Mouse (Mus musculus): Measurements from ENCODE around the gene Ranbp3. TPM values are rescaled to one million over a fixed set of nuclear protein-coding genes. Genes with fewer than 3 reads are reported as not detected.

The Ranbp3 gene
- polyA plus RNA-seq, 2 experiments, result 34.2 to 42.9 TPM

DNA sequence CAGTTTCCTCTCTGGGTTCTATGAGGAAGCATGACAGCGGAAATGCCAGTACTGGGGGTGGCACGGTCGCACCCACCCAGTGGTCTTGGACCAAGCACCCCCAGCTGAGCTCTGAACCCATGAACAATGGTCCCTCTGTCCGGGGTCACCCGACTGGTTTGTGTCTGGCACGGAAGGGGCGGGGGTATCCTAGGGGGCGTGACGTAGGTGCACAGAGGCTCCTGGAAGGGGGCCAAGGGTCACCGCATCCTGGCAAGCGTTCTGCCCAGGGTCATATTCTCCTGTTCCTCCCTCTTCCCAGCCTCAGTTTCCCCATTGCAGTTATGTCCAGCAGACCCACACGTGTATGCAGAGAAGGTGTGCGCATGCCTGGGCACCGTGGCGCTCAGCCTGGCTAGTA, 80.4 kb downstream of the Ranbp3 start:
- Histone ChIP-seq H3K4me1 (replicated peaks; ENCODE audit: control insufficient read depth in 2 of 2, insufficient read depth in 2 of 2, low read length in 1 of 2) (peaks cover 9 to 14% of the 10 kb centered on the region in 2 experiments), H3K36me3 (replicated peaks; ENCODE audit: control insufficient read depth, insufficient read depth, low read depth) (no peaks in the 10 kb centered on the region), H3K4me2 (ENCODE audit: low read depth) (no peak overlapping the region), H3K27me3 (ENCODE audit: control insufficient read depth, insufficient read depth, low read length) (peaks cover 66% of the 10 kb centered on the region), H3K4me3 (ENCODE audit: insufficient read depth in 1 of 2, low read depth in 2 of 2, low read length in 2 of 2) (no peak overlapping the region), H3K9ac (replicated peaks) (no peak overlapping the region), H3K9me3 (ENCODE audit: control insufficient read depth, low read length) (no peaks in the 10 kb centered on the region), H3K27ac (no peak overlapping the region)
- TF ChIP-seq EP300 (IDR thresholded peaks at IDR 0.05; ENCODE audit: low read depth), result no peak
- no peak for TF ChIP-seq CTCF (IDR thresholded peaks at IDR 0.05; ENCODE audit: low read depth)
- ATAC-seq (ENCODE audit: insufficient read depth) (no peak), DNase-seq (ENCODE audit: low read depth in 3 of 3, low spot score in 3 of 3) (no peak)
- WGBS (ENCODE audit: insufficient replicate concordance), result 41% methylated on average over 15 of the region's 15 CpGs

DNA sequence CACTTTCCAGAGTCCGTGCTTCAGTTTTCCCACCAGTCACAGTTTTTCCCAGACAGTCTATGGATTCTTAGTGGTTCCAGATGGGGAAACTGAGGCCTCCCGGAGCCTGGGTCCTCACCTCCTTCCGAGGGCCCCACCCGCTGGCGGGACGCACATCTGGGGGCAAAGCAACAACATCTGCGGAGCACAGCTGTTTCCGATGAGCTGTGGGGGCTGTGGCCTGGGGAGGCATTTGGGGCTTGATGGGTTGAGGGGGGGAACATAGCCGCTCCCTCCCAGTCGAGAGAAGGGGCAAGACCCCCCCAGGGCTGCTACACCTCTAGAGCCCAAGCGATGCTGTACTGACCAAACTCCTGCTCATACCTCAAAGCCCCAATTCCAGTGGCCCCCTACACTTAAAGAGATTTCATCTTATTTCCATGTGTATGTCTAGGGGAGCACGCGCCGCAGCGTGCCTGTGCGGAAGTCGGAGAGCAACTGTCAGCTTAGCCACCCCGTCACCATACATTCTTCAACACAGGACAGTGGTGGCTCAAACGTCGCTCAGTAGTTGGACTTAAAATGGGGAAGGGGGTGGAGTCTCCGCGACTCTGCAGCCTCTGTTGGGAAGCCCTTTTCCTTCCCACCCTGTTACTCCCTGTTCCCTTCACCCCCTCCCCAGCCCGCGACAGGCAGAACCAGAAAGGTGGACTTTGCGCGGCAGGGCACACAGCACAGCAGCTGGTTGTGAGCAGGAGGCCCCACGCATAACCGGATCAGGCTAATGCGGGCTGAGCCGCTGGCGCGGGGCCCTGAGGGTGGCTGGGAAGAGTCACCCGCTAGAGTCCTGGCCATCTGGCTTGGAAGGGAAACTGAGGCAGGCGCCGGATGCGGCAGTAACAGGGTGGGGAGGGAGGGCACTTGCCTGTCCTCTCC, 81.4 kb downstream of the Ranbp3 start:
- DNase-seq (ENCODE audit: low read depth in 3 of 3, low spot score in 3 of 3) (no peak), ATAC-seq (ENCODE audit: insufficient read depth) (no peak)
- Histone ChIP-seq H3K9me3 (ENCODE audit: control insufficient read depth, low read length) (no peaks in the 10 kb centered on the region), H3K36me3 (replicated peaks; ENCODE audit: control insufficient read depth, insufficient read depth, low read depth) (no peaks in the 10 kb centered on the region), H3K4me2 (ENCODE audit: low read depth) (peak overlapping the region; percentile 21), H3K4me1 (replicated peaks; ENCODE audit: control insufficient read depth in 2 of 2, insufficient read depth in 2 of 2, low read length in 1 of 2) (peaks cover 12 to 15% of the 10 kb centered on the region in 2 experiments), H3K27ac (no peak overlapping the region), H3K4me3 (ENCODE audit: insufficient read depth in 1 of 2, low read depth in 2 of 2, low read length in 2 of 2) (peak overlapping the region in 1 of 2 experiments; percentile 4; a peak in 1 of 4 replicates), H3K27me3 (ENCODE audit: control insufficient read depth, insufficient read depth, low read length) (peaks cover 69% of the 10 kb centered on the region), H3K9ac (replicated peaks) (no peak overlapping the region)
- TF ChIP-seq EP300 (IDR thresholded peaks at IDR 0.05; ENCODE audit: low read depth) (no peak), CTCF (IDR thresholded peaks at IDR 0.05; ENCODE audit: low read depth) (no peak)
- 7% methylated on average over 36 of the region's 36 CpGs for WGBS (ENCODE audit: insufficient replicate concordance)

DNA sequence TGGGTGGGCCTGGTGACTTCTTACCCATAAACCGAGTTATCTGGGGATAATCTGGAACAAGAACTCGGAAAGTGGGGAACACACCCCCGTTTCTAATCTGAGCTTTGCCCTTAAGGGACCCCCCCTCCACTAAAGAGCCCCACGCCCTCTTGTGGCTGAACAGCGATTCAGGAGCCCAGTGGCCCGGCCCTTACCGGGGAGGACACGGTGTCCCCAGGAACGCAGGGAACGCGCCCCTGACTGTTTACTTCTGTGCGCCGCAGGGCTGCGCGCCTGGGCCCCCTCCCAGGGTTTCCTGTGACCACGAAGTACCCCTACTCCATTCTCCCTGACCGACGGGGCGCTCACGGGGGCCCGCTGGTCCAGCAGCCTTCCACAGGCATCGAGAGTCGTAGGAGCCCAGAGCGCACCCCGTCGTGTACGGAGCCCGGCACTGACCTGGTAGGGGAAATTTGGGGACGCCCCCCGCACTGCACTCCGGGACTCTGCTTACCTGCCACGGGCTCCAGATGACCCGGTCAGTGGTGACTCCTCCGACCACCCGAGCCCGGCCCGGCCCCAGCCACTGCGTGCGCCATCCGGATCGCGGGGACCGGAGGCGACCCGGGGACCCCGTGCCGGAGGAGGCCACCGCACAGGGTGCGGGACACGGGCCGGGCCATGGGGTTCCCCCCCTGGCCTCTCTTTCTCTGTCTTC, 83.8 kb downstream of the Ranbp3 start:
- no peaks in the 10 kb centered on the region for H3K36me3 ChIP-seq (replicated peaks; ENCODE audit: control insufficient read depth, insufficient read depth, low read depth)
- no peaks in the 10 kb centered on the region for H3K9me3 ChIP-seq (ENCODE audit: control insufficient read depth, low read length)
- peaks cover 19 to 23% of the 10 kb centered on the region in 2 experiments for H3K4me1 ChIP-seq (replicated peaks; ENCODE audit: control insufficient read depth in 2 of 2, insufficient read depth in 2 of 2, low read length in 1 of 2)
- no peak overlapping the region for H3K27ac ChIP-seq
- H3K9ac ChIP-seq (replicated peaks), result peak overlapping the region; percentile 54
- peak overlapping the region; percentile 82 for H3K4me2 ChIP-seq (ENCODE audit: low read depth)
- TF ChIP-seq CTCF (IDR thresholded peaks at IDR 0.05; ENCODE audit: low read depth) (peak; percentile 70), EP300 (IDR thresholded peaks at IDR 0.05; ENCODE audit: low read depth) (no peak)
- ATAC-seq (ENCODE audit: insufficient read depth) (0 out of 2 replicates have a peak, but pooled peaks have one; percentile 1), DNase-seq (ENCODE audit: low read depth in 3 of 3, low spot score in 3 of 3) (no peak)
- H3K27me3 ChIP-seq (ENCODE audit: control insufficient read depth, insufficient read depth, low read length), result peaks cover 55% of the 10 kb centered on the region
- H3K4me3 ChIP-seq (ENCODE audit: insufficient read depth in 1 of 2, low read depth in 2 of 2, low read length in 2 of 2), result peak overlapping the region; percentile 10 to 48; a peak in 3 of 4 replicates
- under 1% methylated on average over 51 of the region's 51 CpGs for WGBS (ENCODE audit: insufficient replicate concordance)

DNA sequence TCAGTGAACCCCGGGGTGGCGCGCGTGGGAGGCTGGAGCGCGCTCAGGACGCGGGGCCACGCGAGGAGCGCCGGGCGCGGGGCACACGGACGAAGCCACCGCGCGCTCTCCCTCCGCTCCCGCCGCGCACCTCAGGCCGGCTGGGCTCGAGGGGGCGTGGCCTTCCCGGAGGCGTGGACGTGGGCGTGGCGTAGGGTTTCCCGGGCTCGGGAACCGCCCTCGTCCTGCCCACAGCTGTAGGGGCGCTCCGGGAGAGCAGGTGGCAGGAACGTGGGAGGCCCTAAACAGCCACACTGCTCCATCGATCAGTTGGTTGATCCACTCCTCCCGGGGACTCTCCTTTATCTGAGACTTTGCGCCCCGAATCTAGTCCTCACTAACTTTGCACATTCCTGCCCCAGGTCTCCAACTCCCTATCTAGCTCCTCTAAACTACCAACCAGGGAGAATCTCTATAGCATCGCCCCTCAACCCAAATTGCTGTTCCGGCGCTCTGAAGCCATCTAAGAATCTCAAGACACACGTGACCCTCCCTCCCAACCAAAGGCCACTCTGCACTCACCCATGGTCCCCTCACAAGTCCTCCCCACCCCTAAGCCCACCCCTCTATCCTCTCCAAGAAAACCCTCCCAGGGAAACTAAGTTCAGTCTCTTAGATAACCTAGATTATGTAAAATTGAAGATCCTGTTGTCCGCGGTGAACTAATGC, 84.5 kb downstream of the Ranbp3 start, which contains the start of gene Nrtn:
Gene Nrtn (minus strand): TSS at position 115 of the 708 bp plus-strand sequence.
- H3K9ac ChIP-seq (replicated peaks), result peak within 1 kb of the TSS; percentile 54
- H3K27me3 ChIP-seq (ENCODE audit: control insufficient read depth, insufficient read depth, low read length), result peaks cover 49% of the 10 kb centered on the region
- no peak for TF ChIP-seq EP300 (IDR thresholded peaks at IDR 0.05; ENCODE audit: low read depth)
- TF ChIP-seq CTCF (IDR thresholded peaks at IDR 0.05; ENCODE audit: low read depth), result no peak
- peak; percentile 58 for ATAC-seq (ENCODE audit: insufficient read depth)
- peak within 1 kb of the TSS; percentile 10 to 48 for H3K4me3 ChIP-seq (ENCODE audit: insufficient read depth in 1 of 2, low read depth in 2 of 2, low read length in 2 of 2)
- no peaks in the 10 kb centered on the region for H3K9me3 ChIP-seq (ENCODE audit: control insufficient read depth, low read length)
- H3K4me2 ChIP-seq (ENCODE audit: low read depth), result peak within 1 kb of the TSS; percentile 82
- peak within 1 kb of the TSS; percentile 45 for H3K27ac ChIP-seq
- H3K36me3 ChIP-seq (replicated peaks; ENCODE audit: control insufficient read depth, insufficient read depth, low read depth), result no peaks in the 10 kb centered on the region
- peaks cover 22 to 28% of the 10 kb centered on the region in 2 experiments for H3K4me1 ChIP-seq (replicated peaks; ENCODE audit: control insufficient read depth in 2 of 2, insufficient read depth in 2 of 2, low read length in 1 of 2)
- under 1% methylated on average over 48 of the region's 48 CpGs for WGBS (ENCODE audit: insufficient replicate concordance)
- DNase-seq (ENCODE audit: low read depth in 3 of 3, low spot score in 3 of 3), result peak; percentile 70 to 75 (median 71)

All from liver, embryonic 14.5 days (tissue).